ENCODE assay signal across 8 mouse cellular contexts in the genomic region with DNA sequence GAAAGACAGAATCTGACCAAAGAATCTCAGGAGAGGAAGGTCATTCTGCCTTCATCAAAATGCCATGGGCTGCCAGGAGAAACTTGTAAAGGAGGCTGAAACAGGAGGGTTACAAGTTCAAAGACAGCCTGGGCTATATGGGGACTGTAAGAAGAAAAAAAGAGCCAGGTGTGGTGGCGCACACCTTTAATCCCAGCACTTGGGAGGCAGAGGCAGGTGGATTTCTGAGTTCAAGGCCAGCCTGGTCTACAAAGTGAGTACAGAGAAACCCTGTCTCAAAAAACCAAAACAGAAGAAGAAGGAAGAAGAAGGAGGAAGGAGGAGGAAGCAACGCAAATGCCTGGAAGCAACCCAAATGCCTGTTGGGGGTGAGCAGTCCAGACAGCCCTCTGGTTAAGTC. TPM values are rescaled to one million over a fixed set of nuclear protein-coding genes. Genes with fewer than 3 reads are reported as not detected.
DNase-seq lines count a peak whose midpoint lies in the region; ATAC-seq and TF ChIP-seq lines count a peak whose summit lies in the region.

TSS of gene Ctsh (plus strand) at position 301 of the 400 bp plus-strand sequence.

- H3K36me3 ChIP-seq in lung, embryonic 15.5 days, result no peaks in the 10 kb centered on the region
- no peaks in the 10 kb centered on the region for H3K36me3 ChIP-seq in limb, embryonic 12.5 days

- no peaks in the 10 kb centered on the region for H3K27me3 ChIP-seq in lung, embryonic 15.5 days
- H3K27me3 ChIP-seq in limb, embryonic 12.5 days, result peaks cover 3% of the 10 kb centered on the region; the same call in 1 of the 2 replicates

- no peak for ATAC-seq in lung, embryonic 15.5 days (ENCODE audit: borderline replicate concordance, extremely low read depth, low FRiP score, low TSS enrichment)
- no peak for ATAC-seq in limb, embryonic 12.5 days (ENCODE audit: insufficient number of reproducible peaks, insufficient read depth, low FRiP score, low TSS enrichment, low read depth)

- TF ChIP-seq POLR2A in embryonic fibroblast, embryonic 13.5 days (IDR thresholded peaks at IDR 0.05; ENCODE audit: low read depth, low read length), result no peak
- no peak for TF ChIP-seq POLR2A in olfactory bulb, adult 2 months (IDR thresholded peaks at IDR 0.05; ENCODE audit: insufficient read depth, low read depth, low read length)

- H3K4me1 ChIP-seq in lung, embryonic 15.5 days, result 0 out of 2 replicates have a peak, but pooled peaks cover 5% of the 10 kb centered on the region
- H3K4me1 ChIP-seq in embryonic fibroblast, embryonic 13.5 days (ENCODE audit: control insufficient read depth, insufficient read depth, low read length), result no peaks in the 10 kb centered on the region; the same call in 1 of the 2 replicates
- H3K4me1 ChIP-seq in limb, embryonic 12.5 days (replicated peaks), result no peaks in the 10 kb centered on the region
- peaks cover 8% of the 10 kb centered on the region; the same call in 1 of the 2 replicates for H3K4me1 ChIP-seq in olfactory bulb, adult 2 months (ENCODE audit: control insufficient read depth, insufficient read depth, low read length)

- peak within 1 kb of the TSS; percentile 58 for H3K9ac ChIP-seq in lung, embryonic 15.5 days
- H3K9ac ChIP-seq in limb, embryonic 12.5 days (replicated peaks), result peak within 1 kb of the TSS; percentile 56

- no peak for DNase-seq in lung, adult 18-20 months
- no peak for DNase-seq in heart, postnatal 14 days
- DNase-seq in cerebellum, postnatal 25 days, result no peak
- DNase-seq in lung, postnatal 4 days, result no peak

- H3K4me3 ChIP-seq in lung, embryonic 15.5 days, result peak within 1 kb of the TSS; percentile 56
- peak within 1 kb of the TSS; percentile 58 for H3K4me3 ChIP-seq in embryonic fibroblast, embryonic 13.5 days (ENCODE audit: insufficient read depth, low read length)
- H3K4me3 ChIP-seq in limb, embryonic 12.5 days (replicated peaks), result peak within 1 kb of the TSS; percentile 50
- H3K4me3 ChIP-seq in olfactory bulb, adult 2 months (ENCODE audit: insufficient read depth, low read depth, low read length), result peak within 1 kb of the TSS; percentile 42

- H3K27ac ChIP-seq in lung, embryonic 15.5 days, result peak within 1 kb of the TSS; percentile 74
- no peak within 1 kb of the TSS for H3K27ac ChIP-seq in embryonic fibroblast, embryonic 13.5 days (ENCODE audit: insufficient read depth, low read length)
- 0 out of 2 replicates have a peak within 1 kb of the TSS, but pooled peaks have one; percentile 7 for H3K27ac ChIP-seq in limb, embryonic 12.5 days
- H3K27ac ChIP-seq in olfactory bulb, adult 2 months (ENCODE audit: insufficient read depth, low read depth, low read length), result no peak within 1 kb of the TSS

- intact Hi-C loops in heart, postnatal 14 days (cut with DNase I), result no loop called here

- H3K4me2 ChIP-seq in lung, embryonic 15.5 days, result peak within 1 kb of the TSS; percentile 79
- peak within 1 kb of the TSS; percentile 93 for H3K4me2 ChIP-seq in limb, embryonic 12.5 days

- H3K9me3 ChIP-seq in lung, embryonic 15.5 days, result no peaks in the 10 kb centered on the region
- no peaks in the 10 kb centered on the region for H3K9me3 ChIP-seq in limb, embryonic 12.5 days

- 64% methylated on average over 2 of the region's 2 CpGs for WGBS in lung, embryonic 15.5 days
- 75% methylated on average over 2 of the region's 2 CpGs for WGBS in limb, embryonic 12.5 days
- WGBS in olfactory bulb, adult 2 months, result 73% methylated on average over 2 of the region's 2 CpGs

- no peak for TF ChIP-seq CTCF in embryonic fibroblast, embryonic 13.5 days (IDR thresholded peaks at IDR 0.05; ENCODE audit: borderline replicate concordance, insufficient read depth, low read length)
- no peak for TF ChIP-seq CTCF in olfactory bulb, adult 2 months (IDR thresholded peaks at IDR 0.05; ENCODE audit: insufficient read depth, low read depth, low read length)

RNA-seq across cellular contexts. Expression of gene Ctsh, which starts in this region (rescaled TPM):
- polyA plus RNA-seq in lung, embryonic 15.5 days (2015; fragmentation: Nextera tagmentation; extraction: Ambion mirVana), result 410 and 503 TPM in 2 replicates
- 36.1 and 53.7 TPM in 2 replicates for polyA plus RNA-seq in embryonic fibroblast, embryonic 13.5 days (2011; ENCODE audit: insufficient read length, low read depth, missing spikeins)
- total RNA-seq in heart, postnatal 14 days (2021), result 10 to 100 TPM; 39.9 to 40.0 TPM
- polyA plus RNA-seq in limb, embryonic 12.5 days (2016; fragmentation: Nextera tagmentation; extraction: Ambion mirVana), result 12.6 and 15.9 TPM in 2 replicates
- polyA plus RNA-seq in olfactory bulb, adult 2 months (2012; ENCODE audit: insufficient read depth, insufficient read length, low replicate concordance, missing spikeins), result not detected in 2 replicates

Comparison
In these comparisons a context has a peak if more than half of its experiments do, and no peak if none do; other contexts are left out.
1. H3K27ac ChIP-seq: peak in lung, embryonic 15.5 days (single experiment) and limb, embryonic 12.5 days (single experiment); none in embryonic fibroblast, embryonic 13.5 days (single experiment) and olfactory bulb, adult 2 months (single experiment).
2. Peak in every context shown above with its lines, with median percentiles within 50 percentile points of each other: H3K4me3 ChIP-seq.